In the genomic region with DNA sequence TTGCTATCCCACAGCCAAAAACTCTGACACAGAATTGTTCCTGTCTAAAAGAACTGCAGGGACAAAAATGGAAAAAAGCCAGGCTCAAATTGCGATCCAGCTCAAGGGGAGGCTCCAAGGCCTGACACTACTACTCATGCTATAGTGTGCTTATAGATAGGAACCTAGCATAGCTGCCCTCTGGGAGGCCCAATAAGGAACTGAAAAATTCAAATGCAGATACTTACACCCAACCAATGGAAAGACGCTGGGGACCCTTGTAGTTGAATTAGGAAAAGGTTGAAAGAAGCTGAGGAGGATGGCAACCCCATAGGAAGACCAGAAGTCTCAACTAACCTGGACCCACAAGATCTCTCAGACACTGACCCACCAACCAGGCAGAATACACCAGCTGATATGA, we compare ENCODE assay signal across 20 mouse cellular contexts. TPM values are rescaled to one million over a fixed set of nuclear protein-coding genes. Genes with fewer than 3 reads are reported as not detected.
DNase-seq lines count a peak whose midpoint lies in the region; ATAC-seq and TF ChIP-seq lines count a peak whose summit lies in the region.
"Had no signal": no experiment of that assay in that cellular context is flagged by ENCODE, and none has a peak within 500 bp of the region (broad histone marks: within the 10 kb centered on the region; RNA-seq: fewer than 3 reads in every experiment).

No protein-coding gene starts in this region.

- peaks cover 7 to 23% of the 10 kb centered on the region in 2 experiments; a peak in 3 of 4 replicates for H3K4me1 ChIP-seq in CH12.LX (ENCODE audit: control insufficient read depth in 1 of 2, insufficient read depth in 2 of 2)
- H3K4me1 ChIP-seq in midbrain, embryonic 13.5 days (replicated peaks): no peaks in the 10 kb centered on the region

- no peak overlapping the region for H3K9ac ChIP-seq in CH12.LX (ENCODE audit: insufficient read depth, low read depth)
- no peak overlapping the region for H3K9ac ChIP-seq in midbrain, embryonic 13.5 days (replicated peaks)

- no peaks in the 10 kb centered on the region for H3K79me2 ChIP-seq in CH12.LX (replicated peaks; ENCODE audit: control insufficient read depth, extremely low read depth, insufficient read depth, poor library complexity, severe bottlenecking)

- 91% methylated on average over 2 of the region's 2 CpGs for WGBS in midbrain, embryonic 13.5 days

- H3K9me3 ChIP-seq in CH12.LX (replicated peaks; ENCODE audit: low read length): peaks cover 2% of the 10 kb centered on the region
- no peaks in the 10 kb centered on the region for H3K9me3 ChIP-seq in midbrain, embryonic 13.5 days
- H3K9me3 ChIP-seq: G1E had no signal

- no peak for ATAC-seq in midbrain, embryonic 13.5 days
- ATAC-seq: activated CD4-positive, CD25-positive, alpha-beta regulatory T cell, adult 4 months; CD4-positive, CD25-positive, alpha-beta regulatory T cell, adult 4 months; Patski had no signal

- no peak for TF ChIP-seq POLR2A in CH12.LX (IDR thresholded peaks at IDR 0.05; ENCODE audit: low read depth, low read length)

- dilution Hi-C loops in CH12.LX (cut with MboI; ENCODE audit: extremely low pct_ligation_motif_present, extremely low pct_unique_long_range_greater_than_20kb, low sequenced_read_pairs): no loop called here

- no peaks in the 10 kb centered on the region for H3K36me3 ChIP-seq in CH12.LX (replicated peaks in 1 of 2; ENCODE audit: control insufficient read depth in 1 of 2, insufficient read depth in 1 of 2, low read length in 1 of 2)
- no peaks in the 10 kb centered on the region for H3K36me3 ChIP-seq in splenic B cell, adult 2 months (ENCODE audit: control insufficient read depth, insufficient read depth, low read length, poor library complexity, severe bottlenecking)
- no peaks in the 10 kb centered on the region for H3K36me3 ChIP-seq in midbrain, embryonic 13.5 days
- H3K36me3 ChIP-seq: G1E had no signal

- TF ChIP-seq CTCF in CH12.LX (conservative IDR thresholded peaks at IDR 0.05 in 1 of 2, IDR thresholded peaks at IDR 0.05 in 1 of 2; ENCODE audit: low read depth in 2 of 2, low read length in 2 of 2): no peak

- peak; percentile 45 for DNase-seq in CH12.LX (ENCODE audit: extremely low read depth)
- peak; percentile 2 for DNase-seq in splenic B cell, adult 2 months (ENCODE audit: low read depth, low spot score)
- no peak for DNase-seq in layer of hippocampus, adult 18-20 months (ENCODE audit: low spot score in 2 of 2)
- DNase-seq: adrenal gland, adult 2 months; adrenal gland, adult 8-10 months; adrenal gland, postnatal 10 days; adrenal gland, postnatal 14 days; adrenal gland, postnatal 25 days; adrenal gland, postnatal 36 days; B cell, adult 2 months; cerebellum, adult 11 months; cerebellum, adult 11-12 months; cerebellum, adult 18-20 months; cerebellum, adult 2 months had no signal

- no peak for TF ChIP-seq RAD21 in CH12.LX (IDR thresholded peaks at IDR 0.05; ENCODE audit: low read depth, low read length)

- no peak overlapping the region for H3K4me3 ChIP-seq in CH12.LX (replicated peaks in 1 of 3; ENCODE audit: low read depth in 2 of 3, low read length in 2 of 3, poor library complexity in 1 of 3)
- no peak overlapping the region for H3K4me3 ChIP-seq in midbrain, embryonic 13.5 days (replicated peaks)

- in situ Hi-C loops in CH12.LX (cut with MboI; ENCODE audit: low pct_ligation_motif_present, low pct_unique_long_range_greater_than_20kb, low sequenced_read_pairs): no loop called here

- H3K4me2 ChIP-seq in CH12.LX (ENCODE audit: insufficient read depth, low read depth, poor library complexity, severe bottlenecking): 0 out of 2 replicates have a peak overlapping the region, but pooled peaks have one; percentile 11
- H3K4me2 ChIP-seq in midbrain, embryonic 13.5 days (replicated peaks): no peak overlapping the region

- peak; percentile 73 for TF ChIP-seq EP300 in CH12.LX (IDR thresholded peaks at IDR 0.05; ENCODE audit: low read length)

- H3K27ac ChIP-seq in CH12.LX (ENCODE audit: insufficient read depth, low read depth): no peak overlapping the region
- H3K27ac ChIP-seq in midbrain, embryonic 13.5 days: no peak overlapping the region

- no peaks in the 10 kb centered on the region for H3K27me3 ChIP-seq in CH12.LX (replicated peaks)
- no peaks in the 10 kb centered on the region for H3K27me3 ChIP-seq in splenic B cell, adult 2 months (ENCODE audit: control insufficient read depth, insufficient read depth, low read length, poor library complexity, severe bottlenecking)
- H3K27me3 ChIP-seq in midbrain, embryonic 13.5 days: no peaks in the 10 kb centered on the region
- H3K27me3 ChIP-seq: Patski had no signal

TF ChIP-seq in CH12.LX, 34 proteins besides CTCF, POLR2A, EP300 and RAD21:
- no peak for TF ChIP-seq GABPA (IDR thresholded peaks at IDR 0.05; ENCODE audit: insufficient replicate concordance, low read depth, low read length)
- no peak for TF ChIP-seq SMC3 (IDR thresholded peaks at IDR 0.05; ENCODE audit: low read depth, low read length)
- peak; percentile 84; the same call in 1 of the 2 replicates for TF ChIP-seq IRF4 (IDR thresholded peaks at IDR 0.05; ENCODE audit: low read depth, low read length)
- no peak for TF ChIP-seq KAT2A (IDR thresholded peaks at IDR 0.05; ENCODE audit: insufficient replicate concordance, low read length)

RNA-seq across cellular contexts. Expression of gene Me3, which starts 36.4 kb away (rescaled TPM):
- not detected in 2 replicates for total RNA-seq in CH12.LX (2012; rRNA removed)
- total RNA-seq in CH12.LX (2014; rRNA removed): not detected in 2 replicates
- polyA plus RNA-seq in CH12.LX (2012; ENCODE audit: insufficient read length, low read depth): not detected in 2 replicates
- polyA plus RNA-seq in midbrain, embryonic 13.5 days (2015; fragmentation: Nextera tagmentation; extraction: Ambion mirVana): 2.1 and 2.5 TPM in 2 replicates
- 10 to 100 TPM; 90.2 to 91.4 TPM for total RNA-seq in layer of hippocampus, adult 18-20 months (2021)
- total RNA-seq: MEL had no signal
- polyA plus RNA-seq: G1E had no signal

Comparison
In these comparisons a context has a peak if more than half of its experiments do, and no peak if none do; other contexts are left out.
1. DNase-seq: peak in CH12.LX (single experiment) and splenic B cell, adult 2 months (single experiment); none in layer of hippocampus, adult 18-20 months (0 of 2).
2. RNA of gene Me3, which starts 36.4 kb away (total RNA-seq): 90.2 to 91.4 TPM in layer of hippocampus, adult 18-20 months; not detected in CH12.LX; every median in the first group is over 10 times any median in the second.